Mouse (Mus musculus) thymus, postnatal 4 days (tissue): Measurements from ENCODE around the gene Vps11.
"Not testable (repeated sequence)": the region's sequence is repeated elsewhere in the genome, so short reads cannot be mapped to it uniquely, and the experiment has no call there.

Source experiments
- DNase-seq: peaks from one replicate; pipeline ENCODE4 v3.0.0; 2021

The Vps11 gene

DNA sequence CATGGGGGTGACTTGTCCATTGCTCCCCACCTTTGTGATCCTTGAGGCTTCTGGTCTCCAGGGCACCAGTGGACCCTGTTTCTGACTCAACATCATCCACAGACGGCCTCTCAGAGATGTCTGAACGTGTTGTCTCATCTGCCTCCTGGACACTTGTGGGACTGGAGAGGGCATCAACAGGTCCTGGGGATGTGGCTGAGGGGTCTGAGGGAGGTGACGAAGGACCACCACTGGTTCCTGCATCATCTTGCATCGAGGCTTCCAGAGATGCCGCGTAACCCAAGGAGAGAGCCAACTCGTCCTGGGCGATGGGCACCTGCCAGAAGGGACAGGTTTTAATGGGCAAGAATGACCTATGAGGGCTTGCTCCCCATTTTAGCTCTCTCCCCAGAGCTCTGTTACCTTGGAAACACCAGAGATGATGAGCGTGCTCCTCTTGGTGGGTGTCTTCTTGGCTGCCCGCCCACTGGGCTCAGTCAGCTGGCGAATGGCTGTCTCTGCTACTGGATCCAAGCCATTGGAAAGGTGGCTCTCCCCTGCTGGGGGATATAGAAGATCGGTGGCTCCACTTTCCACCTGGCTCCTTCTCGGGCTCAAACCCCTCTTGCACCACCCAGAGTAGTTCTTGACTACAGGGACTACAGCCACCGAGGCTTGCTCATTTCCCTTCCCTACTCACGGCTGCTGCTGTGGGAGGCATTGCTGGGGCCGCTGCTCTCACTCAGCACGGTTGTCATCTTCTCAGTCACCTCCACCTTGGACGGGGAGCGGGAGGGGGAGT, 47.8 kb downstream of the Vps11 start:
- no peak for DNase-seq

DNA sequence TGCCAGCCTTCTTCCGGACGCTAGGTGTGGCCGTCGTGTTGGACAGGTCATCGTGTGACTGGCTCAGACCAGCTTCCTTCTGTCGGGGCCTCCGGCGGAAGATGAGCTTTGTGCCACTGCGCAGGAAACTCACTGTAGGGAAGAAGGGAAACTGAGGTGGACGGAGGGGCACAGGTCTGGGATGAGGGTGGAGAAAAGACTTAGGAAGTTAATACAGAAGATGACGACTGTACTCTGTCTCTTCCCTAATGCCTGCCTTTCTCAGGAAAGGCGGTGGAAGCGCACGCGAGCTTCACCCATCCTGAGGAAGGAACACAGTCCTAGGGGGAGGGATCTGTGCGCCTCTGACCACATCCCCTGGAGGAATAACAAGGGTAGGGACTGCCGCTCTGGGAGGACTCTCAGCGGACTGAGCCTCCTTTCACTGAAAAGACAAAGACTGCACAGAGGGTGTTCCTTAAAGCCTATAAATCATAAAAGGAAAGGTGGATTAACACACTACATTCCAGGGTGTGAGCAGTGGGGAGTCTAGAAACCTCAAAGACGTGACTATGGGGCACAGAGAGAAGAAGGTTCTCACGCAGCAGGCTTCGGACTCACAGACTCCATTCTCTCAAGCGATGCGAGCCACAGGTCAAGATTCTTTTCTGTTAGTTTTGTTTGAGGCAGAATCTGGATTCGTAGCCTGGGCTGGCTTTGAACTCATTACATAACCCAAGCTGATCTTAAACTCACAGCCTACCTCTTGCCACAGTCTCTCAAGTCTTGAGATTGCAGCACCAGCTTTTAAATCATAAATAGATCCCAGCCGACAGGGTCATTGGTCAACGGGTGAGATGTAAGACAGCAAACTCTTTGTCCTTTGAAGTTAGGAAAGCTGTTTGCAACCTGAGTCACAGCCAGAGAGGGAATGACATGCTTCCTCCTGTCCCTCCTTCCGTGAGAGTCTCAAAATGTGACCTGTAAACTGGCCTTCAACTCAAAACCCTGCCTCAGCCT, 50.0 kb downstream of the Vps11 start:
- DNase-seq = no peak

DNA sequence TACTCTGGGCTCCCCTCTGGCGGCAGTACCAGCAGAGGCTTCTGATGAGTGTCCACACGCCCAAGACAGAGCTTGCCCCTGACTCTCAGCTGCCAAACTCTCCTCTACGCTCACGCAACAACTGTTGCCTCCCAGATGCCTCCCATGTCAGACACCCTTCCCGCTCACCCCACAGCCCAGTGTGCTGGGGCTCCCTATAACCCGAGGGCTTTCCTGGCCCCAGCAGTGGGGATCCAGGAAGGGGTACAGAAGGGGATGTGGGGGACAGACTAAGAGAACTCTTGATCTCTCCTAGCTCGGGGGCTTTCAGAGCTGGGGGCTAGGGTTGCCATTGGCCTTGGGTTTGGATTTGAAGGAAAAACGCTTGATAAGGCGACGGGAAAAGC, 50.7 kb downstream of the Vps11 start:
- no peak for DNase-seq

DNA sequence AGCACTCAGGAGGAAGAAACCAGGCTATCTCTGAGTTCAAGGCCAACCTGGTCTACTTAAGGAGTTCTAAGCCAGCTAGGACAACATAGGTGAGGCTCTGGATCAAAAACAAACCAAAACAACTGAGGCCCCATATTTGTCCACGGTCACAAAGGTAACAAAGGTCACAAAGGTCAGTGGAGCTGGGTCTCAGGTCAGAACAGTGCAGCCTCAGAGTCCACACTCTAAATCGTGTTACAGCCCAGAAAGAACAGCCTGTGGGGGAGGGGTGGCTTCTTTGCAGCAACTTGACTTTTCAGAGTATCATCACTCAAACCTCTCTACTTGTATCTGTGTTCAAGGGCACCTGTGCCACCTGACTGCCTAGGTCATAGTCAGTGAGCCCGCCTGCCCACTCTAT, 51.7 kb downstream of the Vps11 start:
- no peak for DNase-seq

DNA sequence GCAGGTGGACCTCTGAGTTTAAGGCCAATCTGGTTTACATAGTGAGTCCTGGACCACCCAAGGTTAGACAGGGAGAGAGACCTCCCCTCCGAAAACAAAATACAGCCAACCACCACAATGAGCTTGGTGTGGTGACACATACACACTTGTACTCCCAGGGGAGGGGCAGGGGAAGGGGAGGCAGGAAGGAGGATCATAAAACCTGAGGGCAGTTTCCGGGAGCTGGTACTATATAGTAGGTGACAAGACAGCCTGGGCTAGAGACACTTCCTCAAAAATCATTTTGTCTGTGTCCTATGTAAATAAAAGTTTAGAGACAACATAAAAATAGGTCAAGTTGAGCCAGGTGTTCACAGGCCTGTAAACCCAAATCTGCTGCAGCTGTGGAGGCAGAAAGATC, 54.2 kb downstream of the Vps11 start:
- DNase-seq = peak; percentile 49

DNA sequence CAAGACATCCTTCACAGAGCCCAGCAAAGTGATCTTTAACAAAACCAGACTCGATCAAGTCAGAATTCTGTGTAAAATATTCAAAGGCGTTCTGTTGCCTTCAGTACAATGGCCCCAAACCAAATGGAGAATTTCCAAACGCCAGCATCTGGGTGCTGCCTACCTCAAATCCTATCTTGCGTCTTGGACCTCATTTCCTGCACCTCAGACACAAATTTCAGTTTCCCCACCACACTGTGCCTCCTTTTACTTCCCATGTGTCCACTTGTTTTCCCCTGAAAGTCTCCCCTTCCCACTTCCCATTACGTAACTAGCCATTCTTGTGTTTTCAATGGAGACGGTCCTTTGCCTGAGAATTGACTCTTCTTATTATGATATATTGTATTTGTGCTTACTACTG, 54.9 kb downstream of the Vps11 start:
- DNase-seq = no peak

DNA sequence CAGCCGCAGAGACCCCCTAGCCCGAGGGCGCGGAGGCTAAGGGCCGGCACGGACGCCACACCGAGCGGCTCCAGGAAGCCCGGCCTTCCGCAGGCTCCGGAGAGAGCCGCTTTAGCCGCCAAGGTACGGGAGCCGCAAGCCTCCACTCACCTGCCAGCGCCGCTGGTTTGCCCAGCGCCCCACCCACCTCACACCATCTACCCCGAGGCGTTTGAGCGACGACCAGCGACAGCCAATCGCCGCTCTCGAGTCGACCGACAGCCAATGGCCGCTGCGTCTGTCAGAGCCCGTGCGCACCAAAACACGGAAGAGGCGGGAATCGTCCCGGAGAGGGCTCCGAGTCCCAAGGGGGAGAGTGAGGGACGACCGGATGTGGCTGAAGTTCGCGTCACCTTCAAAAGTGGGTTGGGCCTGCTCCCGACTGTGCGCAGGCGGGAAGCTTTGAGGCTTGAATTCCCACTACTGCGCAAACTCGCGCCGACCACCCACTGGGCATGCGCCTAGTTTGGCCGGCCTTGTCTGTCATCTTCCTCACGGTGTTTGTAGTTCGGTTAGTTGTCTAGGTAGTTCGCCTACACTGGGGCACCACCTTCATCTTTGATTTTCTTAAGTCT, 55.9 kb downstream of the Vps11 start, which contains the start of gene Hinfp:
Gene Hinfp, minus strand, starts transcription at position 206 of the 614 bp plus-strand sequence.
- DNase-seq = peak; percentile 93

DNA sequence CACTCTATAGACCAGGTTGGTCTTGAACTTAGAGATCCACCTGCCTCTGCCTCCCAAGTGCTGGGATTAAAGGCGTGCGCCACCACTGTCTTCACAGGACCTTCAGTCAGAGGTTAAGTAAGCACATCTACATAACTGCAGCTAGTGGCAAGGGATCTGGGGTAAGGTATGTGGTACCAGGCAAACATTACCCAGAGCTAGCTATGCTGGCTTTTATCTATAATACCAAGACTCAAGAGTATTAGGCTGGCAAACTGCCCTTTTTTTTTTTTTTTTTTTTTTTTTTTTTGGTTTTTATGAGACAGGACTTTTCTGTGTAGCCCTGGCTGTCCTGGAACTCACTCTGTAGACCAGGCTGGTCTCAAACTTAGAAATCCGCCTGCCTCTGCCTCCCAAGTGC, 61.5 kb downstream of the Vps11 start:
- not testable (repeated sequence) for DNase-seq
